Mouse (Mus musculus): ENCODE measurements around the gene Cd63. TPM values are rescaled to one million over a fixed set of nuclear protein-coding genes. Genes with fewer than 3 reads are reported as not detected.

The Cd63 gene
- polyA plus RNA-seq, 1 experiment from 2014 or later, result 119 TPM

DNA sequence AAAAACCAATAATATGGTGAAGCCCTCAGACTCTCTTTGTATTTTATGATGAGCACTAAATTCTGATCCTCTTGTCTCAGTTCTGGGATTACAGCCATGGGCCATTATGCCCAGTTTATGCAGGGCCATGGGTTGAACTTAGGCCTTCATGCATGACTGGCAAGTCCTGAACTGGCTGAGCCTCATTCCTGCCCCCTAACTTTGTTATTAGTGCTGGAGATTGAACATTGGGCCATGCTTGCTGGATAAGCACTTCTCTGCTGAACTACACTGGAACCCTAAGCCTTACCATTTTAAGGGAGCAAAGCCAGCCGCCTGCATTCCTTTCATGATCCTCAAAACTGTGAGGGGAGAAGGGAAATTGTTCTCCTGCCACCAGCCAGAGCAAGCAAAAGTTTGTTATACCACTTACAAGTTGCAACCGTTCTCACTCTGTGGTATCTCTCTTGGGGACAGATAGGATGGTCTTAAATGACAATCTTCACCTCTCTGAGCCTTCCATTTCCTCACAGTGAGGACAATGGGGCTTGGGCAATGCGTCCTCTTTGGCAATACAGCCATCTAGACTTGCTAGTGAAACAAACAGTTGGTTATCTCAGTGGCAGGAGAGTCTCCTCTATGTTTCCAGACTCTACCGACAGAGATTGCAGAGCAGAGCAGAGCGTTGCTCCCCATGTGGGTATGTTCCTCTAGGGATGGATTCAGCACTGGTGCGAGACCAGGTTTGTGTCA, 864 bp upstream of the Cd63 start:
- no peak for ATAC-seq
- Histone ChIP-seq H3K4me3 (replicated peaks; ENCODE audit: low read length) (no peak overlapping the region), H3K9ac (replicated peaks; ENCODE audit: low read depth, low read length) (no peak overlapping the region), H3K27ac (ENCODE audit: low read length) (no peak overlapping the region), H3K4me2 (ENCODE audit: low read length) (no peak overlapping the region), H3K9me3 (ENCODE audit: control insufficient read depth, low read length) (no peaks in the 10 kb centered on the region), H3K36me3 (ENCODE audit: control insufficient read depth, insufficient read depth) (no peaks in the 10 kb centered on the region), H3K4me1 (replicated peaks; ENCODE audit: control insufficient read depth, insufficient read depth, low read length) (peaks cover 23% of the 10 kb centered on the region), H3K27me3 (replicated peaks; ENCODE audit: control insufficient read depth, insufficient read depth, low read length) (peaks cover 3% of the 10 kb centered on the region)
- WGBS, result 83% methylated on average over 6 of the region's 6 CpGs

DNA sequence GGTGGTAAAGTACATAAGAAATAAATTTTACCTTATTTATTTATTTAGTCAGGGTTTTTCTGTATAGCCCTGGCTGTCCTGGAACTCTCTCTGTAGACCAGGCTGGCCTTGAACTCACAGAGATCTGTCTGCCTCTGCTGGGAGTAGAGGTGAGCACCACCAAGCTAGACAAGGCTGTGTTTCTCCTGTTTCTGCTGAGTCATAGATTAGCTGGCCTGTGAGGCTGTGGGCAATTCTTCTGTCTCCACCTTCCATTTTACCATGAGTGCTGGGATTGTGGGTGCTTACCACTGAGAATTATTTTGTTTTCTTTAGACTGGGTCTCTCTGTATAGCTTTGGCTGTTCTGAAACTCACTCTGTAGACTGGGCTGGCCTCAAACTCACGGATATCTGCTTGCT, 620 bp downstream of the Cd63 start:
- no peak overlapping the region for H3K9ac ChIP-seq (replicated peaks; ENCODE audit: low read depth, low read length)
- H3K4me2 ChIP-seq (ENCODE audit: low read length), result no peak overlapping the region
- no peaks in the 10 kb centered on the region for H3K36me3 ChIP-seq (ENCODE audit: control insufficient read depth, insufficient read depth)
- H3K27me3 ChIP-seq (replicated peaks; ENCODE audit: control insufficient read depth, insufficient read depth, low read length), result peaks cover under 1% of the 10 kb centered on the region; the same call in 1 of the 2 replicates
- WGBS, result 76% methylated on average over 1 of the region's 1 CpGs
- no peaks in the 10 kb centered on the region for H3K9me3 ChIP-seq (ENCODE audit: control insufficient read depth, low read length)
- no peak overlapping the region for H3K4me3 ChIP-seq (replicated peaks; ENCODE audit: low read length)
- peaks cover 11% of the 10 kb centered on the region for H3K4me1 ChIP-seq (replicated peaks; ENCODE audit: control insufficient read depth, insufficient read depth, low read length)
- ATAC-seq, result no peak
- H3K27ac ChIP-seq (ENCODE audit: low read length), result no peak overlapping the region

DNA sequence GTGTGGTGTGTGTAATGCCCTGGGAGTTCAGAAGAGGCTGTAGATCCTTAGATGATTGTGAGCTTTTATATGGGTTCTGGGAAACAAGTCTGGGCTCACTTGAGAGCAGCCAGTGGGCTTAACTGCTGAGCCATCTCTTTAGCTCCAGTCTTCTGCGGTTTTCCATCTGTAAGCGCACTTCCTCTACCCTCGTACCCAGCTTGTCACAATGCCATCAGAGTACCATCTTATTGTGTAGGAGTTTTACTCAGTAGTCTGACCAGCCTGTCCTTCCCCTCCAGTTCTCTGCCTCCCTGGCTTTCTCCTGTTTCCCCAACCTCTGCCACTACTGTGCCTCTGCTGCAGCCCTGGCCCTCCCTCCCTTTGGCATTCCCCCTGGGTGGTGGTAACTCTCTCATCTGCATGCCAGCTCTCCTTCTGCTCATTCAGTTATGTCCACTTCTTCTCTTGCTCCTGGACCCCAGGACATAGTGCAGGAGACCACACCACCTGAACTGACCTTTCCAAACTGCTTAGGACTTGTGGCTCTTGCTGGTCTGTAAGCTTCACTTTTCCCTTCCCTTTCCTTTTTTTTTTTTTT, 1.7 kb downstream of the Cd63 start:
- Histone ChIP-seq H3K4me1 (replicated peaks; ENCODE audit: control insufficient read depth, insufficient read depth, low read length) (0 out of 2 replicates have a peak, but pooled peaks cover 3% of the 10 kb centered on the region), H3K27me3 (replicated peaks; ENCODE audit: control insufficient read depth, insufficient read depth, low read length) (no peaks in the 10 kb centered on the region), H3K9me3 (ENCODE audit: control insufficient read depth, low read length) (no peaks in the 10 kb centered on the region), H3K4me2 (ENCODE audit: low read length) (no peak overlapping the region), H3K9ac (replicated peaks; ENCODE audit: low read depth, low read length) (no peak overlapping the region), H3K4me3 (replicated peaks; ENCODE audit: low read length) (no peak overlapping the region), H3K36me3 (ENCODE audit: control insufficient read depth, insufficient read depth) (no peaks in the 10 kb centered on the region), H3K27ac (ENCODE audit: low read length) (no peak overlapping the region)
- WGBS, result 80% methylated on average over 3 of the region's 3 CpGs
- no peak for ATAC-seq

DNA sequence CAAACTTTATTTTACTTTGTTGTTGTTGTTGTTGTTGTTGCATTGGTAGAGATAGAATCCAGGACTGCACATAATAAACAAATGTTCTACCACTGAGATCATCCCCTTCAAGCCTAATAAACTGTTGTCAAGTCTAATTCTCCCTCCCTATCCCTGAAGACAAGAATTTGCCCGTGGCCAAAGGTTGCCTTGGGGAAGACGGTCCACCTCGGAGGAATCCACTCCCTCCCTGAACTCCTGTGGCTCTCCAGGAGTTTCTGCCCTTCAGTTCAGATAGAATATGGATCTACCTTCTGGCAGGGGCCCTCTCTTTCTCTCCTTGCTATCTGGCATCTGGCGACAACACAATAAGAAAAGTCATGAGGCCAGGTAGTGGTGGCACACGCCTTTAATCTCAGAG, 4.0 kb downstream of the Cd63 start:
- H3K27me3 ChIP-seq (replicated peaks; ENCODE audit: control insufficient read depth, insufficient read depth, low read length), result no peaks in the 10 kb centered on the region
- no peak for ATAC-seq
- 77% methylated on average over 5 of the region's 5 CpGs for WGBS
- H3K4me2 ChIP-seq (ENCODE audit: low read length), result no peak overlapping the region
- H3K4me1 ChIP-seq (replicated peaks; ENCODE audit: control insufficient read depth, insufficient read depth, low read length), result peaks cover 8% of the 10 kb centered on the region
- H3K4me3 ChIP-seq (replicated peaks; ENCODE audit: low read length), result no peak overlapping the region
- H3K27ac ChIP-seq (ENCODE audit: low read length), result no peak overlapping the region
- no peak overlapping the region for H3K9ac ChIP-seq (replicated peaks; ENCODE audit: low read depth, low read length)
- H3K36me3 ChIP-seq (ENCODE audit: control insufficient read depth, insufficient read depth), result no peaks in the 10 kb centered on the region
- no peaks in the 10 kb centered on the region for H3K9me3 ChIP-seq (ENCODE audit: control insufficient read depth, low read length)

DNA sequence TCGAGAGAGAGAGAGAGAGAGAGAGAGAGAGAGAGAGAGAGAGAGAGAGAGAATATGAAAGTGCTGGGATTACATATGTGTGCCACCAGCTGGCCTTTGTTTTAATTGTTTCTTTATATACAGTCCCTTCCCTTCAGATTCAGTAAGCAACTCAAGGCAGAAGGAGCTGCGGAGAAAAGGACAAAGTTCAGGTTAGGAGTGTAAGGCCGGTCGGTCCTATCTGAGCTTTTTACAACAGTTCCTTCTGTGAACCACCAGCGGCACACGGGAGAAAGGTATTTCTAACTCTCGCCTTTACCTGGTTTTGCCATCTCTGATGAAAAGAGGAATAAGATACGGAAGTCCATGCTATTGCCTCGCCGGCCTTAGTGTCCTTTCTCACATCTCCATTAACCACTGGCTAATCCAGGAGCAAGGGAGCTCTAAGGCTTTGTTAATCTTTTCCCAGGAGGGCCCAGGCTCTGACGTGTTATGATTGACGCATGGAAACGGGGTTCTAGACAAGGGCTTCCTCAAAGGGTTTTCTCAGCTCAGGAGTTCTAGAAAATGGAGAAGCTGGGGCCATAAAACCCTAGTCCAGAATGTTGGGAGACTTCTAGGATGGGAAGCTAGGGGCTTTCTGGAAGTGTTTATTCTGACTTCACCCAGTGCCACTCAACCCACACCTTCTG, 8.1 kb downstream of the Cd63 start:
- 61% methylated on average over 13 of the region's 13 CpGs for WGBS
- H3K4me3 ChIP-seq (replicated peaks; ENCODE audit: low read length), result peak overlapping the region; percentile 75
- ATAC-seq, result no peak; the same call in 1 of the 2 replicates
- H3K4me1 ChIP-seq (replicated peaks; ENCODE audit: control insufficient read depth, insufficient read depth, low read length), result peaks cover 15% of the 10 kb centered on the region
- peak overlapping the region; percentile 78 for H3K4me2 ChIP-seq (ENCODE audit: low read length)
- no peaks in the 10 kb centered on the region for H3K27me3 ChIP-seq (replicated peaks; ENCODE audit: control insufficient read depth, insufficient read depth, low read length)
- H3K9ac ChIP-seq (replicated peaks; ENCODE audit: low read depth, low read length), result peak overlapping the region; percentile 84
- H3K27ac ChIP-seq (ENCODE audit: low read length), result no peak overlapping the region
- no peaks in the 10 kb centered on the region for H3K36me3 ChIP-seq (ENCODE audit: control insufficient read depth, insufficient read depth)
- H3K9me3 ChIP-seq (ENCODE audit: control insufficient read depth, low read length), result no peaks in the 10 kb centered on the region

DNA sequence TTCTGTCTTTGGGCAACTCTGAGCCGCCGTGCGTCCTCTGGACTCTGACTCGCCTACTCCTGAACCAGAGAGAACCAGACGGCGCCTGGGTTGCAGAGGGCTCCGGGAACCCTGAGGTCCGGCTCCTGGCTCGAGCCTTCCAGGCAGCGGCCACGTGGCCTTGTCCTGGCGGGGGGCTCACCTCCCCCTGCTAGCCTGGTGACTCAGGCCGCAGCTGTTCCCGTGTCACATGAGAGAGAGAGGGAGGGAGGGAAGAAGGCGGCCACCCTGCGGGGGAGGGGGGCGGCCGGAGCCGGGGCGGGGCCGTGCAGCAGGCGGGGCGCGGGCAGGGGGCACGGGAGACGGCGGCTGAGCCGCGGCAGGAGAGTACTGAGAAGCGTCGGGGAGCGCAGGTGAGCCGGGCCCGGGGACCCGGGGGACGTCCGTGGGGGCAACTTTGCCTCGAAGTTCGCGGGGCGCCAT, 8.8 kb downstream of the Cd63 start:
- H3K9ac ChIP-seq (replicated peaks; ENCODE audit: low read depth, low read length), result peak overlapping the region; percentile 84
- peak overlapping the region; percentile 75 for H3K4me3 ChIP-seq (replicated peaks; ENCODE audit: low read length)
- no peaks in the 10 kb centered on the region for H3K9me3 ChIP-seq (ENCODE audit: control insufficient read depth, low read length)
- no peaks in the 10 kb centered on the region for H3K27me3 ChIP-seq (replicated peaks; ENCODE audit: control insufficient read depth, insufficient read depth, low read length)
- ATAC-seq, result peak; percentile 60
- H3K27ac ChIP-seq (ENCODE audit: low read length), result peak overlapping the region; percentile 28; the same call in 1 of the 2 replicates
- H3K4me2 ChIP-seq (ENCODE audit: low read length), result peak overlapping the region; percentile 78
- H3K36me3 ChIP-seq (ENCODE audit: control insufficient read depth, insufficient read depth), result no peaks in the 10 kb centered on the region
- under 1% methylated on average over 39 of the region's 41 CpGs for WGBS
- peaks cover 15% of the 10 kb centered on the region for H3K4me1 ChIP-seq (replicated peaks; ENCODE audit: control insufficient read depth, insufficient read depth, low read length)

DNA sequence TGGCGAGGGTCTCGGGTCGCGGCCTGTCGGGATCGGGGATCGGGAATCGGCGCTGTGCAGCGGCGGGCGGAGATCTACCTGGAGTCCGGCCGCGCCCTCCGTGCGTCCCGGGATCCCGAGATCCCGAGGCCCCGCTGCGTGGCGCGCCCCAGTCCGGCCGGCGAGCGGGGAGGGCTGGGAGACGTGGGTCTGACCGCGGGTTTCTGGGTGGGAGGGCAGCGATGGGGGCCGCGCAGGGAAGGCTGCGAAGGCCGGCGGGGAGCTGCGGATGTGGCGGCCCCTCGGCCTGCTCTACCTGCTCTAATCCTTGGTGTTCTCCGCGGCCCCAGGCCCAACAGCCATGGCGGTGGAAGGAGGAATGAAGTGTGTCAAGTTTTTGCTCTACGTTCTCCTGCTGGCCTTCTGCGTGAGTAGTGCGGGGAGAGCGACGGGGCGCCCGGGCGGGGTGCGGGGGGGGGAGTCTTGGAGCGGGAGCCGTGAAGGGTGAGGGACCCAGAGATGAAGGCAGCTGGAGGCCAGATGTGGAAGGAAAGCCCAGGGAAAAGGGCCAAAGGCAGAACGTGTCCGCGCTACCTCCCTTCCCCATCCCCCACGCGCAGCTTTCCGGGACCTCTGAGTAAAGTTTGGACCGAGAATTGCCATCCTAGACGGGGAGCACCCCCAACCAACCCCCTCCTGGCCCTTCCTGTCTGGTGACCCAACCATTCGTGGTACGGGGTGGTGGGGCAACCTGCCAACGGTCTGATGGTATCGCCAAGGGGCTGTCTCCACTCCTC, 9.5 kb downstream of the Cd63 start:
- Histone ChIP-seq H3K27me3 (replicated peaks; ENCODE audit: control insufficient read depth, insufficient read depth, low read length) (no peaks in the 10 kb centered on the region), H3K36me3 (ENCODE audit: control insufficient read depth, insufficient read depth) (no peaks in the 10 kb centered on the region), H3K9me3 (ENCODE audit: control insufficient read depth, low read length) (no peaks in the 10 kb centered on the region), H3K27ac (ENCODE audit: low read length) (peak overlapping the region; percentile 28; the same call in 1 of the 2 replicates), H3K4me1 (replicated peaks; ENCODE audit: control insufficient read depth, insufficient read depth, low read length) (peaks cover 15% of the 10 kb centered on the region), H3K4me2 (ENCODE audit: low read length) (peak overlapping the region; percentile 78), H3K9ac (replicated peaks; ENCODE audit: low read depth, low read length) (peak overlapping the region; percentile 84), H3K4me3 (replicated peaks; ENCODE audit: low read length) (peak overlapping the region; percentile 75)
- peak; percentile 25 for ATAC-seq
- WGBS, result 1% methylated on average over 60 of the region's 66 CpGs

DNA sequence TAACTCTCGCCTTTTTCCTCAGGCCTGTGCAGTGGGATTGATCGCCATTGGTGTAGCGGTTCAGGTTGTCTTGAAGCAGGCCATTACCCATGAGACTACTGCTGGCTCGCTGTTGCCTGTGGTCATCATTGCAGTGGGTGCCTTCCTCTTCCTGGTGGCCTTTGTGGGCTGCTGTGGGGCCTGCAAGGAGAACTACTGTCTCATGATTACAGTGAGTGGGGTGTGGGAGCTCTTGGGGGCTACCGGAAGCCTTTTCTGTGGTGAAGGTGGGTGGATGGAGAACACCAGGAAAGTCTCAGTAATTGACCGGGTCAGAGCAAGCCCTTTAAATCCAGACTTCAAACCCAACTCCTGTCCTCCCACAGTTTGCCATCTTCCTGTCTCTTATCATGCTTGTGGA, 10.6 kb downstream of the Cd63 start:
- Histone ChIP-seq H3K4me1 (replicated peaks; ENCODE audit: control insufficient read depth, insufficient read depth, low read length) (peaks cover 15% of the 10 kb centered on the region), H3K9me3 (ENCODE audit: control insufficient read depth, low read length) (no peaks in the 10 kb centered on the region), H3K4me3 (replicated peaks; ENCODE audit: low read length) (no peak overlapping the region), H3K27me3 (replicated peaks; ENCODE audit: control insufficient read depth, insufficient read depth, low read length) (no peaks in the 10 kb centered on the region), H3K9ac (replicated peaks; ENCODE audit: low read depth, low read length) (no peak overlapping the region), H3K4me2 (ENCODE audit: low read length) (no peak overlapping the region), H3K36me3 (ENCODE audit: control insufficient read depth, insufficient read depth) (no peaks in the 10 kb centered on the region), H3K27ac (ENCODE audit: low read length) (no peak overlapping the region)
- no peak for ATAC-seq
- 92% methylated on average over 6 of the region's 6 CpGs for WGBS

DNA sequence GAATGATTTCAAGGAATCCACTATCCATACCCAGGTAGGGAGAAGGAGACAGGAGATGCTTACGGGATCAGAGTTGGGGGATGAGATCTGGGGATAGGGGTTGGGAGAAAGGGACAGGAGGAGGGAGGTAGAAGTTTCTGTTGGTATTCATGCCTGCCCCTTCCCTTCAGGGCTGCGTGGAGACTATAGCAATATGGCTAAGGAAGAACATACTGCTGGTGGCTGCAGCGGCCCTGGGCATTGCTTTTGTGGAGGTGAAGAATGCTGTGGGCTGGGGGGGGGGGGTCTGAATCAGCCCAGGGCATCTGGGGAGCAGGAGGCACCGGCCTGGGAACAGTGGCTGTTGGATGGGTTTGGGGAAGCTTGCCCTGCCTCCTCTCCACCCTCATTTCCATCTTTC, 11.5 kb downstream of the Cd63 start:
- Histone ChIP-seq H3K4me1 (replicated peaks; ENCODE audit: control insufficient read depth, insufficient read depth, low read length) (peaks cover 15% of the 10 kb centered on the region), H3K9ac (replicated peaks; ENCODE audit: low read depth, low read length) (no peak overlapping the region), H3K9me3 (ENCODE audit: control insufficient read depth, low read length) (no peaks in the 10 kb centered on the region), H3K4me2 (ENCODE audit: low read length) (no peak overlapping the region), H3K27ac (ENCODE audit: low read length) (no peak overlapping the region), H3K4me3 (replicated peaks; ENCODE audit: low read length) (no peak overlapping the region), H3K36me3 (ENCODE audit: control insufficient read depth, insufficient read depth) (no peaks in the 10 kb centered on the region), H3K27me3 (replicated peaks; ENCODE audit: control insufficient read depth, insufficient read depth, low read length) (no peaks in the 10 kb centered on the region)
- no peak for ATAC-seq
- 77% methylated on average over 4 of the region's 4 CpGs for WGBS

All from forebrain, embryonic 16.5 days (tissue).